Mouse (Mus musculus) CD8-positive naive resting alpha-beta T cell, adult 2 months (primary cell): ENCODE data around the gene Suclg1.

Experiments
- DNase-seq, 2 experiments: peaks; one replicate each; pipeline ENCODE4 v3.0.0; 2022; ENCODE audit warnings: low read depth in 2 of 2, low spot score in 2 of 2

Gene Suclg1

DNA sequence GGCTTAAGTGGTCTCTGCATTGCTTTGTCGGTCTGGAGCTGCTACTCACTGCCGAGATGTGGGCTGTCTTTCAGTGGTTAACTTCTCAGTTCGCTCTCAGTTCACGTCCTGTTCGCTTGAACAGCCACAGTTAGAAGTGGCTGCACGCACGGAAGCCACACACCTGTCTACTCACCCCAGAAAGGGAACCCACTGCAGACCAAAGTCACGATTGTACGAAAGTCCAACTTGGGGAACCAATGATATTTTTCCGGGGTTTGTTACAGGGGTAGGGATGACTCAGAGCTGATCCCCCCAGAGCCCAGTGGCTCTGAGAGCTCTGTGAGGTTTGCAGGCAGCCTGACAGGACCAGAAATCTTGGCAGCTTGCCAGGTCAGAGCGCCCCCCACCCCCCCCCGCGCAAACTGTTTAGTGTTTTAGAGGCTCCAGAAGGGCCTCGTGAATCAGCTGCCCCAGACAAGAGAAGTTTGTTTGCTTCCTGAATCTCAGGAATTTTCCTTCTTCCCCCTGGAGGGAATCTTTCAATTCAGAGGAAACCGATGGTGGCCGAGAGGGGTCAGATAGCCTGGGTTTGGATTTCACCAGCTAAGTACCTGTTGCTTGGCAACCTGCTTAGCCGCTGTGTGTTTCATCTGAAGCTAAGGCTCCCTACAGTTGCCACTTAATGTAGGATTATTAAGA, 66.9 kb downstream of the Suclg1 start:
- peak; percentile 2 to 13 for DNase-seq

DNA sequence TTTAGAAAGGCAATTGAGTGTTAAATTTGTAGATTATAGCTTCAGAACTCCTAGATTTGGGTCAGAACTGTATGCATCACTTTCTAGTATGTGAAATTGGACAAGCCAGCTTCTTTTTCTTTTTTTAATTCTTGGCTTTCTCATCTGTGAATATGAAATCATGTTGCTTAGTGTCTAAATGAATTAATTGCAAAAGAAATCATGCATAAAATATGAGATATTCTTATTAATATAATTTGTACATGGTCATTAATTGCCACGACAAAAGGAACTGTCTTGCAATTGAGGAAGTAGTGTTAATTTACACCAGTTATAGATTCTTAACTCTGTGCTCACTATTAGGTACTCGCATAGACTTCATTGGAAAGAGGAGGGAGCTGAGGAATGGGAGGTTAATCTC, 74.1 kb downstream of the Suclg1 start:
- DNase-seq: no peak
